23 mouse cellular contexts compared by ENCODE assay signal in genomic region chr10:103544502-103544901, GRCm38 (mm10).
"Had no signal": no experiment of that assay in that cellular context is flagged by ENCODE, and none has a peak within 500 bp of the region (broad histone marks: within the 10 kb centered on the region; RNA-seq: fewer than 3 reads in every experiment).

No protein-coding gene starts in this region.

- H3K27me3 ChIP-seq: limb, embryonic 12.5 days; limb, embryonic 15.5 days; megakaryocyte, embryonic 14.5 days; midbrain, embryonic 13.5 days; stomach, embryonic 15.5 days had no signal

- H3K4me2 ChIP-seq: limb, embryonic 12.5 days; limb, embryonic 15.5 days; liver, embryonic 11.5 days; lung, embryonic 14.5 days; midbrain, embryonic 13.5 days; stomach, embryonic 15.5 days had no signal

- H3K9ac ChIP-seq: limb, embryonic 12.5 days; limb, embryonic 15.5 days; liver, embryonic 14.5 days; liver, postnatal 0 days; lung, embryonic 14.5 days; midbrain, embryonic 13.5 days; stomach, embryonic 15.5 days had no signal

- DNase-seq: kidney, adult 2 months; kidney, postnatal 25 days; layer of hippocampus, postnatal 36 days; left cerebral cortex, postnatal 4 days; liver, postnatal 0 days; lung, embryonic 14.5 days; lung, postnatal 36 days; retina, postnatal 1 day; right cerebral cortex, postnatal 25 days; spleen, adult 18-20 months; thymus, postnatal 25 days had no signal

- H3K9me3 ChIP-seq: limb, embryonic 12.5 days; limb, embryonic 15.5 days; megakaryocyte, embryonic 14.5 days; midbrain, embryonic 10.5 days; midbrain, embryonic 13.5 days; stomach, embryonic 15.5 days had no signal

- ATAC-seq: intestine, embryonic 16.5 days; liver, postnatal 0 days; lung, postnatal 0 days; midbrain, embryonic 13.5 days had no signal

- H3K36me3 ChIP-seq: limb, embryonic 12.5 days; limb, embryonic 15.5 days; midbrain, embryonic 10.5 days; midbrain, embryonic 13.5 days; stomach, embryonic 15.5 days had no signal

- H3K27ac ChIP-seq: kidney, postnatal 0 days; layer of hippocampus, adult 2 months; limb, embryonic 12.5 days; limb, embryonic 15.5 days; liver, embryonic 14.5 days; midbrain, embryonic 10.5 days; midbrain, embryonic 13.5 days; stomach, embryonic 15.5 days had no signal

- H3K4me1 ChIP-seq: limb, embryonic 12.5 days; limb, embryonic 15.5 days; megakaryocyte, embryonic 14.5 days; midbrain, embryonic 10.5 days; midbrain, embryonic 13.5 days; stomach, embryonic 15.5 days had no signal

- H3K4me3 ChIP-seq: layer of hippocampus, adult 2 months; limb, embryonic 12.5 days; limb, embryonic 15.5 days; megakaryocyte, embryonic 14.5 days; midbrain, embryonic 10.5 days; midbrain, embryonic 13.5 days; stomach, embryonic 15.5 days had no signal
